Mouse (Mus musculus) frontal cortex, adult (tissue): ENCODE results near the gene Clic6.
A peak's percentile ranks its signal among the peaks of the same experiment; 100 is the strongest.

Experiments
- ATAC-seq: cut with Nextera tagmentation; 2 replicates; pipeline ENCODE4 v1.9.2; 2017; ENCODE audit warnings: mild to moderate bottlenecking, moderate library complexity, mixed read lengths; ENCODE audit not compliant: low TSS enrichment

The Clic6 gene

GRCm38 (mm10) chr16:92524651-92525050, 39.1 kb downstream of the Clic6 start:
- peak; percentile 90 for ATAC-seq

GRCm38 (mm10) chr16:92525919-92526318, 40.4 kb downstream of the Clic6 start:
- no peak for ATAC-seq

DNA sequence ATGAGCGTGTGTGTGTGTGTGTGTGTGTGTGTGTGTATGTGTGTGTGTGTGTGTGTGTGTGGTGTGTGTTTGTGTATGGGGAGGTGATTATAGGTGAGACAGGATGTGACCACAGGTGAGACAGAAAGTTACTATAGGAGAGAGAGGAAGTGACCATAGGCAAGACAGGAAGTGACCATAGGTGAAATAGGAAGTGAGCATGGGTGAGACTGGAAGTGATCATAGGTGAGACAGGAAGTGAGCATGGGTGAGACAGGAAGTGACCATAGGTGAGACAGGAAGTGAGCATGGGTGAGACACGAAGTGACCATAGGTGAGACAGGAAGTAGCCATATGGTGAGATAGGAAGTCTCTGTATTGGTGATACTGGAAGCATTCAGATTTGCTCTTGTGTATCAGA, 49.7 kb downstream of the Clic6 start:
- no peak for ATAC-seq

DNA sequence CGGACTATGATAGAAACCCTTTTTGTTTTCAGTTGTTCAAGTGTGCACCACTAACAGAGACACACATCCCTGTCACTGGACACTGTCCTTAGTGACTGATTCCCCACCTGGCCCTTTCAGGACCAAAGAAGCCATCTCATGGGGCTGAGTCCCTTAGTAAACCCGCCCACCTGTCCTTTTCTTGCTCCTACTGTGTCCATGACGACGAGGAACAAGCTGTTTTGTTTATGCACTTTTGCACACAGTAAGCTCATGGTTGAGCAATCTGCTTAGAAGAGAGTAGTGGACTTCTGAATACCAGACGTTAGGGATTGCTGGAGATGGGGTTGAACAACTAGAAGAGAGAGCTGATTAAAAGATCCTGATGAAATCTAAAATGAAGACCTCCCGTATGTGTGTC, 52.8 kb downstream of the Clic6 start:
- ATAC-seq: no peak

GRCm38 (mm10) chr16:92544264-92544663, 58.7 kb downstream of the Clic6 start:
- ATAC-seq: peak; percentile 65

DNA sequence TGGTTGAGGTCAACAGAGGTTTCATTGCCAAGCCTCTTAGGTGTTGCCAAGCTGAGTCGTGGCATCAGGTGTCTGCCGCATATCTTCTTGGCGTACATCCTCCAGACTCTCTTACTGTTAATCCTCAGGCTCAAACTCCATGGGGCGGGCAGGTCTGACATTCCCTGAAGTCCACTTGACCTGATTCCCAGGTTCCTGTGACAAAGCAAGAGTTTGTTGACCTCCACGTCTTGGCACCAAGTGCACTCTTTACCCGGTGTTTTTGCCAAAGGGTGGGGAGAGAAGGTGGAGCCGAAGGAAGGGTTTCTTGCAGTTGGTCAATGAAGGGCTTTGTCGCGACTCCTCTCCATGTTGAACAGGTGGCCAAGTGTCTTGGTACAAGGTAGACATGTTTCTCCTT, 63.1 kb downstream of the Clic6 start:
- no peak for ATAC-seq

GRCm38 (mm10) chr16:92551266-92552105, 66.0 kb downstream of the Clic6 start:
- ATAC-seq: no peak

DNA sequence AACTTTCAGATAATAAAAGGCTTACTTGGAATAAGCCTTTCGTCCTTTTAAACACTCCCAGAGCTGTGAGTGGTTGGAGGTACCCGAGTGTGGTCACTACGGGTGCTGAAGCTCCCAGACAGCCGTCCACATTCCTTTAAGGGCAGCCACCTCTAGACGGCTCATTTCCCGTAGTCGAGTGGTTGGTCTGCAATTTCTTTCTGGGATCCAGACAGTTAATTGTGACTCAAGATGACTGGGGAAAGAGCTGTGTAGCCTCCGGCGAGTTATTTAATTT, 66.5 kb downstream of the Clic6 start:
- ATAC-seq: no peak

DNA sequence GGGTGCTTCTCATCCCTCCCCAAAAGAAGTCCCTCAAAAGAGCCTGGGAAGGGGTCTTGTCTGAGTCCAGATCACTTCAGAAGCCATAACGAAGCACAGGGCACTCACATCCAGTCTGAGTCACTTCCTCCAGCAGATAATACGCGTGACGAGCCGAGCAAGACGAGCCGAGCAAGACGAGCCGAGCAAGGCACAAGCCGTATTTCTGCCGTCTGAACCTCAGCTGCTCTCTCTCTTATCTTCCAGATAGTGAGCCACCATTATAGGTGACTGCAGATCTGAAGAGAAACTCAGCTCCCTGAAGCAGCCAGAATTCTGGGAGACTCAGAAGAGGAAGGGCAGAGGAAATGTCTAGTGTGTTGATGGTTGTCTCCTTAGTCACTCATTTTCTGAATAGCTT, 67.3 kb downstream of the Clic6 start:
- ATAC-seq: no peak

DNA sequence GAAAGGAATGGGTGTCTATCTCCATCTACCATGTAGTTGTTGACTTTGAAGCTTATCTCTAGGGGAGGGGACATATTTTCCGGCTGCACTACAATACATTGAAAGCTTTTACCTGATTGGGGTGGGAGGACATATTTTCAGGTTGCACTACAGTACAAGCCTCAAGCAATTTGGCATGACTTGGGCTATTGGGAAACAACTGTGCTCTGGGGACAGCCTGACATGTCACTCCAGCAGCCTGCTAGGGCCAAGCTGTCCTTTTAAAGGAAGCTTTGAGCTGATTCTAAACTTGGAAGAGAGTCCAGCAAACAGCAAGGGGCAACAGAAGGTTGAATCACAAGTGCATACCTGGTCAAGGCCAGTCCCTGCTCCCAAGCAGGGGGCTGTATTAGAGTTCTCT, 69.5 kb downstream of the Clic6 start:
- ATAC-seq: no peak

- 0 out of 2 replicates have a peak, but pooled peaks have one; percentile 16 for ATAC-seq
Measured at GRCm38 (mm10) chr16:92565291-92565690, 79.8 kb downstream of the Clic6 start.

DNA sequence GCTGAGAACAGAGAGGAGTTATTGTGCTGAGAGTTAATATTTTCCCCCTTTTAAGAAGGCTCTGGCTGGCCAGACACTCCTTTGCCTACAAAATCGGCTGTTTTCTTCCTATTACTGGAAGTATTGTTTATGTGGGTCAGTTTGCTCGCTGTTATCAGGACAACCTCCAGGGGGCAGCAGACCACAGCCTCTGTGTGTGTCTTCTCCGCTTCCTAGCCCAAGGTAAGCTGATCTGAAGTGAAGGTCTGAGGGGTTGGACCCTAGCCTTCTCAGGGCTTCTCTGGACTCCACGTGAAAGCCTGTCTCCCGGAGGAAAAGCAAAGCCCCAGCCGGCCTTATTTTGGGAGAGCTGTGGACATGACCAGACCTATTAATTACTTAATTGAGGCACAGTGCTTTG, 80.2 kb downstream of the Clic6 start:
- peak; percentile 92 for ATAC-seq

DNA sequence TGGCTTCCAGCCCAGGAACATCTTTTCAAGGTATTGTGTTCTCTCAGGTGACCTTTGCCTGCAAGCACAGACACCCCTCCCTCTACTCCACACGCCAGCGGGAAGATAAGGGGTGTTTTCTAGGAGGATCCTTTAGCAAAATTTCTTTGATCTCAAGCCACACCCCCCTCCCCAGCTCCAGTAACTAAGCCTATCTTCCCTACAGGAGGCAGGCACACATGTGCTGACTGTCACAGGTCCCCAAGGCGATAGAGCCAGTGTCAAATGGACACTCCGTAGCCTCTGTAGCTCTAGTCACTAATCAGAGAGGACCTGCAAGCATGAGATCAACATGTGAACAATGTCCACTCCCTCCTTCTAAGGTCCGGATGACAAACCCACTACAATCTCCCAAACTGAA, 80.6 kb downstream of the Clic6 start:
- no peak for ATAC-seq

DNA sequence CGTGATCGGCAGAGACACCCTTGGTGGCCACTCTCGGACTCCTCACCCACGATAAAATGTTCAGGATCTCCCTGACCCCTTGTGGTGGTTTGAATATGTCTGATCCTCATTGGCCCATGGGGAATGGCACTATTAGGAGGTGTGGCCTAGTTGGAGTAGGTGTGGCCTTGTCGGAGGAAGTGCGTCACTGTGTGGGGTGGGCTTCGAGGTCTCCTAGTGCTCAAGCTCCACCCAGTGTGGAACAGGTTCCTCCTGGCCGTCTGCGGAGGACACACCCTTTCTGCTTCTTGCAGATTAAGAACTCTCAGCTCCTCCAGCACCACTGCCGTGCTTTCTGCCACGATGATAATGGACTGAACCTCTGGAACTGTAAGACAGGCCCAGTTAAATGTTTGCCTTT, 85.7 kb downstream of the Clic6 start:
- ATAC-seq: no peak

DNA sequence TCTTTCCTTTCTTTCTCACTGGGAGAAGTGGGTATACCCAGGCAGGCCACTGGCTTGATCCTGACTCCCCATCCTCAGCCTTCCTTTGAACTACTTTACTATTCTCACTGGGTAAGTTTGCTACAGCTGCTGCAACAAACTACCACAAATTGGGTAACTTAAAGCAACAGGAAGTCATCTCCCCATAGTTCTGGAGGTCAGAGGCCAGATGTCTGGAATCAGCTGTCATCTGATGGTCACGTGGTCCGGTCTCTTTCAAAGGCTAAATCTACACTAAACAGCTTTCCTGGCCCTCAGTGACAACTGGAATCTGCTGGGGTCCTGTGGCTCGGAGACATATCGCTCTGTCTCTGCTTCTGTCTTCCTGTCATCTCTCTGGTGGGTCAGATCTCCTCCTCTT, 87.7 kb downstream of the Clic6 start:
- ATAC-seq: no peak

GRCm38 (mm10) chr16:92575792-92576191, 90.3 kb downstream of the Clic6 start:
- no peak for ATAC-seq

DNA sequence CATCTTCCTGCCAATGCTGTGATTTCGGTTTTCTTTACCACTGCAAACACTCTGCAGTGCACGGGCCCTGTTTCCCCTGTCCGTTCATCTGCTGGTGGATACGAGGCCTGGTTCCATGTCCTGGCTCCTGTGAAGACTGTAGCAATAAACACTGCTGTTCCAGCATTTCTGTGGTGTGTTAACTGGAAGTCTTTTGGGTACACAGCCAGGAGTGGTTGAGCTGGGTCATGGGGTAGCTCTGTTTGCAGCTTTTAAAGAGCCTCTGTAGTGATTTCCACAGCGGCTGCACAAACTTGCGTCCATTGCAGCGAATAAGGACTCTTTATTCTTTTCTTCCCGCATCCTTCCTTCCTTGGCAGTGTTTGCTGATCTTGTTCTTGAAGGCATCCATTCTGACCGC, 91.8 kb downstream of the Clic6 start:
- no peak for ATAC-seq

- no peak for ATAC-seq
Measured at GRCm38 (mm10) chr16:92578915-92579653, 93.5 kb downstream of the Clic6 start.

- no peak for ATAC-seq
Measured at GRCm38 (mm10) chr16:92580981-92581380, 95.4 kb downstream of the Clic6 start.

DNA sequence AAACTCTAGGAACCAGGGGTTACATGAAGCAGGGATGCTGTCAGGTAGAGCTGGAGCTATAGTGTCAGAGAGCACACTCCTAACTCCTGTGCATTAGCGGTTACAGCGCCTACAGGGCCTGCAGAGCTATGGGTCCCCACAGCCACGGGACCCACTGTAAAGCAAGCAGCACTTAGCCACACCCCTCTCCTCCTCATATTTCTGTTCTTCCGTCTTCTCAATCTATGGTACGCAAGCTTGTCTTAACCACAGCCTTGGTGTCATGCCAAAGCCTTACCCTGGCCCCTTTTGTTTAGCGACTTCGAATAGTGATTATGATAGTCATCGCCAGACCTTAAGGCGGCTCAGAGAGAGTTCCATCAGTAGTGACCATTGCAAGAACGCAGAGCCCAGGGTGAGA, 96.2 kb downstream of the Clic6 start:
- no peak for ATAC-seq

- ATAC-seq: no peak
Measured at GRCm38 (mm10) chr16:92587836-92588235, 102.3 kb downstream of the Clic6 start.
